Mouse (Mus musculus) adrenal gland, adult 2 months (tissue): ENCODE data around the gene Stox2. TPM values are rescaled to one million over a fixed set of nuclear protein-coding genes. Genes with fewer than 3 reads are reported as not detected.

Source experiments
- DNase-seq: peaks from one replicate; pipeline ENCODE4 v3.0.0; 2021
- polyA plus RNA-seq: library from polyadenylated mRNA; depleted of rRNA; stranded (reverse); fragments of >200 nt; gene quantifications from 2 replicates; pipeline ENCODE4 v1.2.3, GENCODE M21; 2012
- total RNA-seq, 2 experiments: library from RNA; stranded (reverse); gene quantifications; 2 replicates each; pipeline ENCODE4 v1.2.3; 2021

Gene Stox2
- total and polyA plus RNA-seq, 3 experiments, result 3.6 to 12.4 (median 9.6) TPM

GRCm38 (mm10) chr8:47242207-47243004, 203.8 kb downstream of the Stox2 start:
- peak; percentile 79 for DNase-seq

GRCm38 (mm10) chr8:47241421-47242078, 204.6 kb downstream of the Stox2 start:
- DNase-seq, result no peak

- DNase-seq, result no peak
These were observed 205.3 kb downstream of the Stox2 start for GRCm38 (mm10) chr8:47240871-47241270.

- DNase-seq, result no peak
These were observed 205.9 kb downstream of the Stox2 start for GRCm38 (mm10) chr8:47240266-47240665.

GRCm38 (mm10) chr8:47232081-47232480, 214.1 kb downstream of the Stox2 start:
- no peak for DNase-seq

GRCm38 (mm10) chr8:47230057-47230456, 216.1 kb downstream of the Stox2 start:
- peak; percentile 21 for DNase-seq

GRCm38 (mm10) chr8:47221851-47222250, 224.3 kb downstream of the Stox2 start:
- no peak for DNase-seq

- DNase-seq, result no peak
These were observed 225.0 kb downstream of the Stox2 start for GRCm38 (mm10) chr8:47221191-47221590.

GRCm38 (mm10) chr8:47220390-47220789, 225.8 kb downstream of the Stox2 start:
- no peak for DNase-seq

GRCm38 (mm10) chr8:47218536-47218935, 227.6 kb downstream of the Stox2 start:
- DNase-seq, result peak; percentile 70

GRCm38 (mm10) chr8:47218021-47218420, 228.1 kb downstream of the Stox2 start:
- peak; percentile 19 for DNase-seq

GRCm38 (mm10) chr8:47212124-47212523, 234.0 kb downstream of the Stox2 start:
- no peak for DNase-seq

- DNase-seq, result no peak
These were observed 234.9 kb downstream of the Stox2 start for GRCm38 (mm10) chr8:47211226-47211625.

GRCm38 (mm10) chr8:47208246-47208645, 237.9 kb downstream of the Stox2 start:
- no peak for DNase-seq

- DNase-seq, result no peak
These were observed 239.4 kb downstream of the Stox2 start for GRCm38 (mm10) chr8:47206640-47207237.

- DNase-seq, result no peak
These were observed 240.7 kb downstream of the Stox2 start for GRCm38 (mm10) chr8:47205472-47205871.

GRCm38 (mm10) chr8:47196391-47196790, 249.8 kb downstream of the Stox2 start:
- DNase-seq, result no peak

- no peak for DNase-seq
These were observed 252.7 kb downstream of the Stox2 start for GRCm38 (mm10) chr8:47193321-47193996.

- no peak for DNase-seq
These were observed 254.5 kb downstream of the Stox2 start for GRCm38 (mm10) chr8:47191444-47192365.

GRCm38 (mm10) chr8:47185396-47185795, 260.8 kb downstream of the Stox2 start:
- DNase-seq, result no peak
